In genomic region chr5:140508686-140509085, GRCm38 (mm10) we compare ENCODE assay signal across 9 mouse cellular contexts. TPM values are rescaled to one million over a fixed set of nuclear protein-coding genes. Genes with fewer than 3 reads are reported as not detected.
DNase-seq lines count a peak whose midpoint lies in the region; ATAC-seq and TF ChIP-seq lines count a peak whose summit lies in the region.
"Had no signal": no experiment of that assay in that cellular context is flagged by ENCODE, and none has a peak within 500 bp of the region (broad histone marks: within the 10 kb centered on the region; RNA-seq: fewer than 3 reads in every experiment).

No protein-coding gene starts in this region.

- no peaks in the 10 kb centered on the region for H3K27me3 ChIP-seq in forebrain, embryonic 13.5 days
- H3K27me3 ChIP-seq in forebrain, embryonic 12.5 days, result 0 out of 2 replicates have a peak, but pooled peaks cover 5% of the 10 kb centered on the region
- H3K27me3 ChIP-seq in G1E (ENCODE audit: insufficient read depth, low read length), result peaks cover 28% of the 10 kb centered on the region
- no peaks in the 10 kb centered on the region for H3K27me3 ChIP-seq in lung, postnatal 0 days (replicated peaks; ENCODE audit: insufficient read depth, low read length)
- 0 out of 2 replicates have a peak, but pooled peaks cover 6% of the 10 kb centered on the region for H3K27me3 ChIP-seq in midbrain, embryonic 13.5 days

- TF ChIP-seq CTCF in G1E (IDR thresholded peaks at IDR 0.05; ENCODE audit: low read depth, low read length), result no peak
- TF ChIP-seq CTCF in lung, postnatal 0 days (IDR thresholded peaks at IDR 0.05), result no peak

- no peak overlapping the region for H3K4me3 ChIP-seq in forebrain, embryonic 13.5 days
- H3K4me3 ChIP-seq in forebrain, embryonic 12.5 days (replicated peaks), result no peak overlapping the region
- H3K4me3 ChIP-seq in G1E (ENCODE audit: low read depth, low read length), result peak overlapping the region; percentile 31; the same call in 1 of the 2 replicates
- no peak overlapping the region for H3K4me3 ChIP-seq in lung, postnatal 0 days (ENCODE audit: low read depth, low read length)
- H3K4me3 ChIP-seq in midbrain, embryonic 13.5 days (replicated peaks), result no peak overlapping the region

- peaks cover 57% of the 10 kb centered on the region for H3K4me1 ChIP-seq in forebrain, embryonic 13.5 days
- H3K4me1 ChIP-seq in forebrain, embryonic 12.5 days, result peaks cover 57% of the 10 kb centered on the region
- peaks cover 28% of the 10 kb centered on the region for H3K4me1 ChIP-seq in G1E (ENCODE audit: insufficient read depth, low read depth, low read length)
- peaks cover 11% of the 10 kb centered on the region; the same call in 1 of the 2 replicates for H3K4me1 ChIP-seq in lung, postnatal 0 days (ENCODE audit: insufficient read depth, low read depth, low read length)
- peaks cover 51% of the 10 kb centered on the region for H3K4me1 ChIP-seq in midbrain, embryonic 13.5 days (replicated peaks)

- H3K36me3 ChIP-seq in forebrain, embryonic 13.5 days (ENCODE audit: poor library complexity, severe bottlenecking), result no peaks in the 10 kb centered on the region
- H3K36me3 ChIP-seq in forebrain, embryonic 12.5 days (replicated peaks), result no peaks in the 10 kb centered on the region
- H3K36me3 ChIP-seq in G1E (replicated peaks), result no peaks in the 10 kb centered on the region
- H3K36me3 ChIP-seq in lung, postnatal 0 days (ENCODE audit: insufficient read depth, low read length), result no peaks in the 10 kb centered on the region
- no peaks in the 10 kb centered on the region for H3K36me3 ChIP-seq in midbrain, embryonic 13.5 days

- no peaks in the 10 kb centered on the region for H3K9me3 ChIP-seq in forebrain, embryonic 13.5 days (replicated peaks)
- no peaks in the 10 kb centered on the region for H3K9me3 ChIP-seq in forebrain, embryonic 12.5 days
- H3K9me3 ChIP-seq in G1E (replicated peaks), result peaks cover 7% of the 10 kb centered on the region
- no peaks in the 10 kb centered on the region for H3K9me3 ChIP-seq in lung, postnatal 0 days (ENCODE audit: low read length)
- H3K9me3 ChIP-seq in midbrain, embryonic 13.5 days, result no peaks in the 10 kb centered on the region

- peak; percentile 46 for DNase-seq in G1E (ENCODE audit: low spot score)
- DNase-seq in heart, postnatal 14 days, result peak; percentile 31 to 42
- DNase-seq in lung, postnatal 0 days (ENCODE audit: low spot score), result peak; percentile 87
- DNase-seq in frontal cortex, postnatal 10 days (ENCODE audit: low spot score in 2 of 2), result no peak
- no peak for DNase-seq in cerebellum, adult 9-10 months

- intact Hi-C loops in heart, postnatal 14 days (cut with DNase I), result loop anchor here (5.0 kb wide), 1 partner anchor 91 kb away; the partner anchor contains the start of gene Eif3b

- WGBS in forebrain, embryonic 13.5 days, result 49% methylated on average over 8 of the region's 8 CpGs
- 50% methylated on average over 8 of the region's 8 CpGs for WGBS in forebrain, embryonic 12.5 days
- 31% methylated on average over 8 of the region's 8 CpGs for WGBS in lung, postnatal 0 days
- 50% methylated on average over 8 of the region's 8 CpGs for WGBS in midbrain, embryonic 13.5 days

- 0 out of 2 replicates have a peak overlapping the region, but pooled peaks have one; percentile 16 for H3K9ac ChIP-seq in forebrain, embryonic 13.5 days
- no peak overlapping the region for H3K9ac ChIP-seq in forebrain, embryonic 12.5 days
- H3K9ac ChIP-seq in lung, postnatal 0 days (replicated peaks; ENCODE audit: low read depth), result peak overlapping the region; percentile 4; the same call in 1 of the 2 replicates
- no peak overlapping the region for H3K9ac ChIP-seq in midbrain, embryonic 13.5 days (replicated peaks)

- no peak for TF ChIP-seq EP300 in lung, postnatal 0 days (IDR thresholded peaks at IDR 0.05)

- ATAC-seq in forebrain, embryonic 13.5 days, result no peak
- ATAC-seq in forebrain, embryonic 12.5 days (ENCODE audit: low FRiP score), result no peak
- peak; percentile 69 for ATAC-seq in G1E (ENCODE audit: extremely low read depth, insufficient number of reproducible peaks, low FRiP score, poor library complexity, severe bottlenecking)
- peak; percentile 11 for ATAC-seq in lung, postnatal 0 days
- ATAC-seq in midbrain, embryonic 13.5 days, result no peak

- H3K27ac ChIP-seq in forebrain, embryonic 13.5 days, result peak overlapping the region; percentile 19; the same call in 1 of the 2 replicates
- H3K27ac ChIP-seq in forebrain, embryonic 12.5 days, result no peak overlapping the region
- H3K27ac ChIP-seq in lung, postnatal 0 days (ENCODE audit: low read length), result peak overlapping the region; percentile 51; the same call in 1 of the 2 replicates
- no peak overlapping the region for H3K27ac ChIP-seq in midbrain, embryonic 13.5 days

- no peak overlapping the region for H3K4me2 ChIP-seq in forebrain, embryonic 13.5 days
- H3K4me2 ChIP-seq in forebrain, embryonic 12.5 days, result no peak overlapping the region
- peak overlapping the region; percentile 17; the same call in 1 of the 2 replicates for H3K4me2 ChIP-seq in lung, postnatal 0 days (replicated peaks; ENCODE audit: low read depth, low read length)
- no peak overlapping the region for H3K4me2 ChIP-seq in midbrain, embryonic 13.5 days (replicated peaks)

RNA-seq across cellular contexts. Expression of gene Chst12, which starts 3.3 kb away (rescaled TPM):
- polyA plus RNA-seq in forebrain, embryonic 13.5 days (2015; fragmentation: Nextera tagmentation; extraction: Ambion mirVana), result 8.8 and 11.1 TPM in 2 replicates
- 9.7 and 11.1 TPM in 2 replicates for polyA plus RNA-seq in forebrain, embryonic 12.5 days (2016; fragmentation: Nextera tagmentation; extraction: Ambion mirVana)
- total RNA-seq in G1E (2014; fragmentation: Nextera tagmentation) (not detected in 2 replicates), G1E (2017) (0.16 and 0.17 TPM in 2 replicates)
- polyA plus RNA-seq in G1E (2012), result 0.34 and 0.36 TPM in 2 replicates
- 1 to 10 TPM; 6.7 to 6.8 TPM for total RNA-seq in heart, postnatal 14 days (2021)
- polyA plus RNA-seq in lung, postnatal 0 days (2015; fragmentation: Nextera tagmentation; extraction: Ambion mirVana), result 19.9 and 21.7 TPM in 2 replicates
- 13.4 and 15.2 TPM in 2 replicates for polyA plus RNA-seq in midbrain, embryonic 13.5 days (2015; fragmentation: Nextera tagmentation; extraction: Ambion mirVana)

RNA-seq across cellular contexts. Expression of gene Grifin, which starts 56.2 kb away (rescaled TPM):
- 0.49 TPM in 1 of 2 replicates, not detected in the other for polyA plus RNA-seq in forebrain, embryonic 13.5 days (2015; fragmentation: Nextera tagmentation; extraction: Ambion mirVana)
- polyA plus RNA-seq in forebrain, embryonic 12.5 days (2016; fragmentation: Nextera tagmentation; extraction: Ambion mirVana), result not detected in 2 replicates
- total RNA-seq in G1E (2014; fragmentation: Nextera tagmentation), result not detected in 2 replicates
- not detected in 2 replicates for total RNA-seq in G1E (2017)
- not detected in 2 replicates for polyA plus RNA-seq in G1E (2012)
- not detected for total RNA-seq in heart, postnatal 14 days (2021)
- polyA plus RNA-seq in lung, postnatal 0 days (2015; fragmentation: Nextera tagmentation; extraction: Ambion mirVana), result not detected in 2 replicates
- polyA plus RNA-seq in midbrain, embryonic 13.5 days (2015; fragmentation: Nextera tagmentation; extraction: Ambion mirVana), result not detected in 2 replicates
- total RNA-seq: gastrocnemius, postnatal 4 days had no signal

Comparison
In these comparisons a context has a peak if more than half of its experiments do, and no peak if none do; other contexts are left out.
1. H3K27ac ChIP-seq: peak in forebrain, embryonic 13.5 days (single experiment) and lung, postnatal 0 days (single experiment); none in forebrain, embryonic 12.5 days (single experiment) and midbrain, embryonic 13.5 days (single experiment).
2. H3K9ac ChIP-seq: peak in forebrain, embryonic 13.5 days (single experiment) and lung, postnatal 0 days (single experiment); none in forebrain, embryonic 12.5 days (single experiment) and midbrain, embryonic 13.5 days (single experiment).
3. ATAC-seq: peak in G1E (single experiment) and lung, postnatal 0 days (single experiment); none in forebrain, embryonic 13.5 days (single experiment), forebrain, embryonic 12.5 days (single experiment) and midbrain, embryonic 13.5 days (single experiment).
4. DNase-seq: peak in G1E (single experiment), heart, postnatal 14 days (2 of 2) and lung, postnatal 0 days (single experiment); none in frontal cortex, postnatal 10 days (0 of 2) and cerebellum, adult 9-10 months (single experiment).